Mouse (Mus musculus) stomach, embryonic 15.5 days (tissue): ENCODE data around the gene Ces3a. TPM values are rescaled to one million over a fixed set of nuclear protein-coding genes. Genes with fewer than 3 reads are reported as not detected.
"Not testable (repeated sequence)": the region's sequence is repeated elsewhere in the genome, so short reads cannot be mapped to it uniquely, and the experiment has no call there.

Source experiments
- ATAC-seq: fragments of 200-750 bp; cut with Nextera tagmentation; 2 replicates; pipeline ENCODE4 v1.8.0; 2017; ENCODE audit warnings: low read depth, moderate number of reproducible peaks, moderate TSS enrichment; ENCODE audit not compliant: insufficient read depth, low FRiP score
- H3K27ac ChIP-seq: fragments of 300-500 bp; sonication (generic); 2 replicates; pipeline ENCODE4 v1.5.1; 2015; ENCODE audit warnings: mild to moderate bottlenecking, inconsistent platforms
- H3K27me3 ChIP-seq: fragments of 300-500 bp; sonication (generic); replicated peaks from 2 replicates; pipeline ENCODE4 v1.6.1; 2015; ENCODE audit warnings: inconsistent platforms
- H3K36me3 ChIP-seq: fragments of 300-500 bp; sonication (generic); 2 replicates; pipeline ENCODE4 v1.6.1; 2015; ENCODE audit warnings: inconsistent platforms
- H3K4me1 ChIP-seq: fragments of 300-500 bp; sonication (generic); 2 replicates; pipeline ENCODE4 v1.6.1; 2015; ENCODE audit warnings: inconsistent platforms
- H3K4me2 ChIP-seq: fragments of 300-500 bp; sonication (generic); 2 replicates; pipeline ENCODE4 v1.6.1; 2015; ENCODE audit warnings: mild to moderate bottlenecking, inconsistent platforms
- H3K4me3 ChIP-seq: fragments of 300-500 bp; sonication (generic); replicated peaks from 2 replicates; pipeline ENCODE4 v1.5.1; 2015; ENCODE audit warnings: inconsistent platforms
- H3K9ac ChIP-seq: fragments of 300-500 bp; sonication (generic); 2 replicates; pipeline ENCODE4 v1.6.1; 2015; ENCODE audit warnings: inconsistent platforms
- H3K9me3 ChIP-seq: fragments of 300-500 bp; sonication (generic); 2 replicates; pipeline ENCODE4 v1.6.1; 2016; ENCODE audit warnings: inconsistent platforms
- WGBS: fragments of 180-500 bp; shearing (Covaris S2); methylation state at CpG from one replicate; pipeline ENCODE4 v1.1.7; 2015; 5-methylcytosine and 5-hydroxymethylcytosine counted together
- polyA plus RNA-seq: library from polyadenylated mRNA; unstranded; fragments of >200 nt; fragmentation: Nextera tagmentation; extraction: Ambion mirVana; gene quantifications from 2 replicates; pipeline ENCODE4 v1.2.1, GENCODE M21; 2015

Ces3a gene
- polyA plus RNA-seq, 1 experiment from 2014 or later, result not detected

GRCm38 (mm10) chr8:105066761-105067160, 18.4 kb downstream of the Ces3a start:
- Histone ChIP-seq H3K9ac (no peak overlapping the region), H3K4me1 (no peaks in the 10 kb centered on the region), H3K27me3 (no peaks in the 10 kb centered on the region), H3K4me3 (no peak overlapping the region), H3K27ac (no peak overlapping the region), H3K4me2 (no peak overlapping the region), H3K9me3 (no peaks in the 10 kb centered on the region), H3K36me3 (no peaks in the 10 kb centered on the region)
- WGBS, result 15% methylated on average over 1 of the region's 1 CpGs
- no peak for ATAC-seq

- not testable (repeated sequence) for H3K4me2 ChIP-seq, ATAC-seq, H3K27me3 ChIP-seq, H3K4me3 ChIP-seq, H3K9me3 ChIP-seq, H3K36me3 ChIP-seq, H3K27ac ChIP-seq, H3K4me1 ChIP-seq, H3K9ac ChIP-seq
- 50% methylated on average over 7 of the region's 7 CpGs for WGBS
Measured at GRCm38 (mm10) chr8:105067905-105068304, 19.5 kb downstream of the Ces3a start.

DNA sequence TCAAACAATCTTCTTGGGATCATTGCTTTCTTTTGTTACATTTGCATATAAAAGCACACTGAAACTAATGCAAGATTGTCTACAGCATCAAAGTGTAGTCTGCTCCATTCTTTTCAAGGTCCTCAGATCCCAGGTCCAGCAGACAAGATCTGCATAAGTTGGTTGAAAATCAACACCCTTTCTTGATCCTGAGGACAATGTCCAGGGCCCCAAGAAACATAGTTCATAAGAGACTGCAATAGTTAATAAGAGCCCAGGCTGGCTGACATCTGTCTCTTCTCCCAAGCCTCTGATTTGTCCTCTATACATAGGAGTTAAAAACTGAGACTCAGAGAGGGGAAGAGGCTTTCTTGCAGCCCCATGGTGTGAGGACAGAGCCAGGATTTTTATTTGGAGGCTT, 20.6 kb downstream of the Ces3a start:
- H3K27me3 ChIP-seq, result no peaks in the 10 kb centered on the region

DNA sequence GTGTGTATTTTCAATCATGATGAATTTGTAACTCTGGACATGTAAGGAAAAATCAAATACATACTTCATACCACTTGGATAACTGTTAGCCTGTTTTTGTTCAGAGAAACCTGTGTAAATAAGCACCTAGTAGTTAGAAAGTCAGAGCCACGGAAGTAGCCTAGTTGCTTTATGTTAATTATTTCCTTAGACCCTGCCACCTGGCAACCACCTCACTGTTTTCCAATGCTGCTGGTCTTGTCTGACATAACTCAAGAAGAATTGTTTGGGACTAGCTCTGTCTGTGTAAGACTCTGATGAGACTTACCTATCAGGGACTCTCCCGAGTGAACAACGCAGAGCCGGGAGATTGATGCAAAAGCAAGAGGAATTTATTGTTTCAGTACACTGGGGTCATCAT, 28.2 kb downstream of the Ces3a start:
- Histone ChIP-seq H3K4me1 (no peaks in the 10 kb centered on the region), H3K4me3 (no peak overlapping the region), H3K9ac (no peak overlapping the region), H3K27ac (no peak overlapping the region), H3K36me3 (no peaks in the 10 kb centered on the region), H3K4me2 (no peak overlapping the region), H3K9me3 (no peaks in the 10 kb centered on the region), H3K27me3 (no peaks in the 10 kb centered on the region)
- no peak for ATAC-seq
- 89% methylated on average over 4 of the region's 4 CpGs for WGBS

More for the DNA sequence above, 20.6 kb downstream of the Ces3a start:
- Histone ChIP-seq H3K4me3 (no peak overlapping the region), H3K27ac (no peak overlapping the region), H3K36me3 (no peaks in the 10 kb centered on the region), H3K4me2 (no peak overlapping the region), H3K9ac (no peak overlapping the region), H3K9me3 (no peaks in the 10 kb centered on the region), H3K4me1 (no peaks in the 10 kb centered on the region)
- ATAC-seq, result no peak

GRCm38 (mm10) chr8:105077071-105077470, 28.7 kb downstream of the Ces3a start:
- Histone ChIP-seq H3K4me2 (no peak overlapping the region), H3K9me3 (no peaks in the 10 kb centered on the region), H3K4me3 (no peak overlapping the region), H3K27me3 (no peaks in the 10 kb centered on the region), H3K27ac (no peak overlapping the region), H3K4me1 (no peaks in the 10 kb centered on the region), H3K36me3 (no peaks in the 10 kb centered on the region), H3K9ac (no peak overlapping the region)
- WGBS, result 71% methylated on average over 6 of the region's 6 CpGs
- no peak for ATAC-seq

- Histone ChIP-seq H3K4me3 (no peak overlapping the region), H3K4me2 (no peak overlapping the region), H3K27ac (no peak overlapping the region), H3K27me3 (no peaks in the 10 kb centered on the region), H3K9me3 (no peaks in the 10 kb centered on the region), H3K36me3 (no peaks in the 10 kb centered on the region), H3K9ac (no peak overlapping the region), H3K4me1 (no peaks in the 10 kb centered on the region)
- WGBS, result 76% methylated on average over 5 of the region's 5 CpGs
- ATAC-seq, result no peak
Measured at GRCm38 (mm10) chr8:105078591-105078990, 30.2 kb downstream of the Ces3a start.

GRCm38 (mm10) chr8:105080814-105081336, 32.5 kb downstream of the Ces3a start:
- Histone ChIP-seq H3K27ac (no peak overlapping the region), H3K36me3 (no peaks in the 10 kb centered on the region), H3K4me1 (no peaks in the 10 kb centered on the region), H3K4me3 (no peak overlapping the region), H3K9ac (no peak overlapping the region), H3K9me3 (no peaks in the 10 kb centered on the region), H3K27me3 (no peaks in the 10 kb centered on the region), H3K4me2 (no peak overlapping the region)
- no peak for ATAC-seq
- WGBS, result 65% methylated on average over 5 of the region's 5 CpGs

- ATAC-seq, result no peak
- Histone ChIP-seq H3K36me3 (no peaks in the 10 kb centered on the region), H3K27ac (no peak within 1 kb of the TSS), H3K9ac (no peak within 1 kb of the TSS), H3K4me3 (no peak within 1 kb of the TSS), H3K4me2 (no peak within 1 kb of the TSS), H3K27me3 (no peaks in the 10 kb centered on the region), H3K9me3 (no peaks in the 10 kb centered on the region), H3K4me1 (no peaks in the 10 kb centered on the region)
- WGBS, result 54% methylated on average over 7 of the region's 7 CpGs
Measured at GRCm38 (mm10) chr8:105083449-105084050, 35.1 kb downstream of the Ces3a start, which contains the start of gene Ces3b. Ces3b (plus strand) TSS chr8:105083753.

DNA sequence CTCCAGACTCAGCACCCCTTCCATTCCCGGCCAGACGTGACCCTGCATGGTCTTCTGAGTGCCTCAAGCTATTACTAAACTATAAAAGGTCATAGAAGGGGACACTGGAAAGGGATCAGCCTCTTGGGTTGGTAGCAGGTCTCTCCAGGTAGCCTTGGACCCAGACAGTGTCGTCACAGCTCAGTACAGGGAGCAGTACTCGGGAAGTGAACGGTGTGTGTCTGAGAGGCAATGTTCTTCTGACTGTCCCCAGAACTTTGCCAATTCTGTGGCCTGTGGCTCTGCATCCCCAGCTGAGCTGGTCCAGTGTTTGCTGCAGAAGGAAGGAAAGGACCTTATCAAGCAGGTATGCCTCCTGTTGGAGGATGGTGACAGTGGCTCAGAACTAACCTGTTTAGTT, 39.8 kb downstream of the Ces3a start:
- not testable (repeated sequence) for ATAC-seq, H3K4me2 ChIP-seq, H3K27ac ChIP-seq, H3K9ac ChIP-seq, H3K4me1 ChIP-seq, H3K9me3 ChIP-seq, H3K36me3 ChIP-seq, H3K4me3 ChIP-seq, H3K27me3 ChIP-seq
- 84% methylated on average over 5 of the region's 5 CpGs for WGBS

- Histone ChIP-seq H3K36me3 (no peaks in the 10 kb centered on the region), H3K27me3 (no peaks in the 10 kb centered on the region), H3K9me3 (no peaks in the 10 kb centered on the region), H3K27ac (no peak overlapping the region), H3K4me3 (no peak overlapping the region), H3K4me2 (no peak overlapping the region), H3K9ac (no peak overlapping the region), H3K4me1 (no peaks in the 10 kb centered on the region)
- no peak for ATAC-seq
- 71% methylated on average over 4 of the region's 4 CpGs for WGBS
Measured at GRCm38 (mm10) chr8:105088581-105088980, 40.2 kb downstream of the Ces3a start.

DNA sequence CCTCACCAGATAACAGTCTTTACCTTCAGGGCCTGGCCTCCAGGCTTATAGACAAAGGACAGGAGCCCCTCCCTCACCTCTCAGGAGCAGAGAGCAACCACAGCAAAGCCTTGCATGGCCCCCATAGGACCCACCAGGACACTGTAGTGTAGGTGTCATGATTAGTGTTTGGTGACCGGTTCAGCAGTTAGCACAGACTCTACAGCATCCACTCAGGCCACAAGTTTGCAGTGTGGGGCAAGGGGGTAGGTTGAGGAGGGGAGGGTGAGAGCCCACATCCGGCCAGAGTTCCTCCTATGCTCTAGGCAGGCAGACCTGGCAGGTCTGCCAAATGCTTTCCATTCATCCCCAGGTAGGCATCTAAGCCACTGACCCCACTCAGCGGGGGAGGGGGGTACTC, 45.6 kb downstream of the Ces3a start:
- Histone ChIP-seq H3K36me3 (no peaks in the 10 kb centered on the region), H3K27ac (no peak overlapping the region), H3K4me1 (no peaks in the 10 kb centered on the region), H3K9me3 (no peaks in the 10 kb centered on the region), H3K4me2 (no peak overlapping the region), H3K9ac (no peak overlapping the region), H3K4me3 (no peak overlapping the region), H3K27me3 (no peaks in the 10 kb centered on the region)
- WGBS, result 88% methylated on average over 3 of the region's 3 CpGs
- no peak for ATAC-seq

GRCm38 (mm10) chr8:105102101-105102785, 53.8 kb downstream of the Ces3a start:
- H3K9me3 ChIP-seq, ATAC-seq, H3K27me3 ChIP-seq, H3K27ac ChIP-seq, H3K4me3 ChIP-seq, H3K4me2 ChIP-seq, H3K36me3 ChIP-seq, H3K9ac ChIP-seq, H3K4me1 ChIP-seq: not testable (repeated sequence)
- 77% methylated on average over 4 of the region's 4 CpGs for WGBS
